Mouse (Mus musculus) left cerebral cortex, adult 2 months (tissue): ENCODE measurements around the gene Ifi35. TPM values are rescaled to one million over a fixed set of nuclear protein-coding genes. Genes with fewer than 3 reads are reported as not detected.
A peak's percentile ranks its signal among the peaks of the same experiment; 100 is the strongest.

Experiments
- DNase-seq, 2 experiments: peaks; one replicate each; pipeline ENCODE4 v3.0.0; 2021 to 2022; ENCODE audit warnings: low spot score in 2 of 2, mixed read lengths in 1 of 2; ENCODE audit errors: extremely low spot score in 1 of 2
- H3K27ac ChIP-seq: fragments of 200-600 bp; 2 replicates; pipeline ENCODE4 v1.8.1; 2022
- H3K4me3 ChIP-seq: fragments of 200-600 bp; 2 replicates; pipeline ENCODE4 v1.8.1; 2022
- CTCF ChIP-seq: fragments of 200-600 bp; IDR thresholded peaks from 2 replicates; pipeline ENCODE4 v1.8.1; 2022; ENCODE audit warnings: antibody characterized with exemption, mild to moderate bottlenecking, moderate library complexity
- intact Hi-C: fragments of 180-260 bp; cut with DNase I; formaldehyde crosslinking; loops from one replicate; pipeline ENCODE4 v1.15.1; 2025
- total RNA-seq, 2 experiments: library from RNA; stranded (reverse); gene quantifications; 2 replicates each; pipeline ENCODE4 v1.2.3; 2021

Ifi35 gene
- total RNA-seq, 2 experiments from 2014 or later, result 2.4 to 3.2 TPM

- no peak overlapping the region for H3K4me3 ChIP-seq
- peak; percentile 4; the same call in 1 of the 2 replicates for TF ChIP-seq CTCF
- no peak for DNase-seq
- intact Hi-C loops, result no loop called here
- H3K27ac ChIP-seq, result no peak overlapping the region
These were observed 2.2 kb downstream of the Ifi35 start for GRCm38 (mm10) chr11:101450394-101450793.

GRCm38 (mm10) chr11:101451536-101451935 is 3.3 kb downstream of the Ifi35 start:
- intact Hi-C loops, result no loop called here
- no peak for DNase-seq
- TF ChIP-seq CTCF, result no peak
- H3K27ac ChIP-seq, result no peak overlapping the region
- H3K4me3 ChIP-seq, result no peak overlapping the region

GRCm38 (mm10) chr11:101452093-101452774 is 4.0 kb downstream of the Ifi35 start:
- Histone ChIP-seq H3K27ac (no peak overlapping the region), H3K4me3 (no peak overlapping the region)
- intact Hi-C loops, result no loop called here
- TF ChIP-seq CTCF, result no peak
- DNase-seq, result no peak

- TF ChIP-seq CTCF, result no peak
- Histone ChIP-seq H3K27ac (no peak overlapping the region), H3K4me3 (no peak overlapping the region)
- intact Hi-C loops, result no loop called here
- no peak for DNase-seq
These were observed 6.5 kb downstream of the Ifi35 start for GRCm38 (mm10) chr11:101454702-101455101.

- no peak for TF ChIP-seq CTCF
- Histone ChIP-seq H3K4me3 (no peak overlapping the region), H3K27ac (no peak overlapping the region)
- no peak for DNase-seq
- intact Hi-C loops, result no loop called here
These were observed 7.4 kb downstream of the Ifi35 start for GRCm38 (mm10) chr11:101455627-101456026.

GRCm38 (mm10) chr11:101457631-101458030 is 9.4 kb downstream of the Ifi35 start:
- no peak overlapping the region for H3K4me3 ChIP-seq
- intact Hi-C loops, result no loop called here
- DNase-seq, result no peak
- no peak for TF ChIP-seq CTCF
- no peak overlapping the region for H3K27ac ChIP-seq

GRCm38 (mm10) chr11:101458217-101458616 is 10.0 kb downstream of the Ifi35 start:
- no peak for DNase-seq
- H3K27ac ChIP-seq, result no peak overlapping the region
- no peak overlapping the region for H3K4me3 ChIP-seq
- intact Hi-C loops, result no loop called here
- no peak for TF ChIP-seq CTCF

- intact Hi-C loops, result no loop called here
- no peak for TF ChIP-seq CTCF
These were observed 11.5 kb downstream of the Ifi35 start for GRCm38 (mm10) chr11:101459716-101460115.

GRCm38 (mm10) chr11:101460321-101460720 is 12.1 kb downstream of the Ifi35 start:
- no peak overlapping the region for H3K4me3 ChIP-seq
- DNase-seq, result no peak
- intact Hi-C loops, result no loop called here
- H3K27ac ChIP-seq, result no peak overlapping the region
- TF ChIP-seq CTCF, result no peak

More at GRCm38 (mm10) chr11:101459716-101460115, 11.5 kb downstream of the Ifi35 start:
- Histone ChIP-seq H3K27ac (no peak overlapping the region), H3K4me3 (no peak overlapping the region)
- no peak for DNase-seq

- Histone ChIP-seq H3K27ac (no peak overlapping the region), H3K4me3 (no peak overlapping the region)
- DNase-seq, result no peak
- intact Hi-C loops, result no loop called here
- TF ChIP-seq CTCF, result no peak
These were observed 13.9 kb downstream of the Ifi35 start for GRCm38 (mm10) chr11:101462141-101462540.

- H3K27ac ChIP-seq, result no peak overlapping the region
- intact Hi-C loops, result no loop called here
- TF ChIP-seq CTCF, result no peak
- H3K4me3 ChIP-seq, result no peak overlapping the region
- DNase-seq, result no peak
These were observed 14.6 kb downstream of the Ifi35 start for GRCm38 (mm10) chr11:101462583-101463440.

- intact Hi-C loops, result loop anchor here (2.0 kb wide), 1 partner anchor 16 kb away; the partner anchor contains the start of gene Ifi35
- Histone ChIP-seq H3K4me3 (peak within 1 kb of the TSS; percentile 70), H3K27ac (peak within 1 kb of the TSS; percentile 80)
- no peak for DNase-seq
- TF ChIP-seq CTCF, result no peak
These were observed 16.2 kb downstream of the Ifi35 start, which contains the start of gene Rnd2 for GRCm38 (mm10) chr11:101464211-101465100. Gene Rnd2 (plus strand): TSS chr11:101464999.
